Mouse (Mus musculus) retina, adult 2 months (tissue): ENCODE data around the gene Pde1c.

Experiments used
- DNase-seq: peaks from one replicate; pipeline ENCODE4 v3.0.0-alpha.2; 2012; ENCODE audit warnings: low read depth, low spot score

The Pde1c gene

DNA sequence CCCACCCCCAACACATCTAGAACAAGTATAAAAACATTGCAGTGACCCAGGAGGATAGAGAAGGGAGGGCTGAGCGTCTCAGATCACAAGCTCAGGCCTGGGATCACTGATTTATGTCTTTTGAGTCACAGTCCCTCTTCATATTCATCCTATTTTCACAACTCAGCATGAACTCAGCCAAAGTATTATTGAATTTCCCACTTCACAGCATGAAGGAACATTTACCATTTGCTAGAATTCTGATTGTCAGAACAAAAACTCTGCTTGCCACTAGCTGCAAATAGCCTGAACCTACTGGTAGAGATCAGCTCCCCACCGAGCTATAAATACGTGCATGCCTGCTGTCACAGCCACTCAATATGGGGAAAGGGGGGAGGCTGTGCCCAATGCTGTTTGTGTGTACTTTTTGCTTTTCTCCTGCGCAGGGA is 492.5 kb downstream of the Pde1c start:
- DNase-seq: no peak

DNA sequence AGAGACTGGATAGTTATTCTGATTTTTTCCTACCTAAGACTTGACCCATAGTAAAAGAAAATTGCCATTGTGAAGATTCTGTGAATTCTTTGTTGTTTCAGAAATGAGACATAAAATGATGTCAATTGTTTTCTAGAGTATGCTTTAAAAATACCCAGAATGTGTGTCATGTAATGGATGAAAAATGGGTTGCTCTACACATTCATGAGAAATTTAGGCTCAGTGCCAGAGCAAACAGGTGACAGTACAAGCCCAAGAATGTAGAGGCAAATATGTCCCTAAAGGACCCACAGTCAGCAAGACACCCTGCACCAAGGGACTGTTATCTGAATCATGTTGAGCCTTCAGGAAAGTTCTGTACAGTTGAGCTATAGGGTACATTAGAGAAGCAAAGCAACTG is 500.4 kb downstream of the Pde1c start:
- no peak for DNase-seq

DNA sequence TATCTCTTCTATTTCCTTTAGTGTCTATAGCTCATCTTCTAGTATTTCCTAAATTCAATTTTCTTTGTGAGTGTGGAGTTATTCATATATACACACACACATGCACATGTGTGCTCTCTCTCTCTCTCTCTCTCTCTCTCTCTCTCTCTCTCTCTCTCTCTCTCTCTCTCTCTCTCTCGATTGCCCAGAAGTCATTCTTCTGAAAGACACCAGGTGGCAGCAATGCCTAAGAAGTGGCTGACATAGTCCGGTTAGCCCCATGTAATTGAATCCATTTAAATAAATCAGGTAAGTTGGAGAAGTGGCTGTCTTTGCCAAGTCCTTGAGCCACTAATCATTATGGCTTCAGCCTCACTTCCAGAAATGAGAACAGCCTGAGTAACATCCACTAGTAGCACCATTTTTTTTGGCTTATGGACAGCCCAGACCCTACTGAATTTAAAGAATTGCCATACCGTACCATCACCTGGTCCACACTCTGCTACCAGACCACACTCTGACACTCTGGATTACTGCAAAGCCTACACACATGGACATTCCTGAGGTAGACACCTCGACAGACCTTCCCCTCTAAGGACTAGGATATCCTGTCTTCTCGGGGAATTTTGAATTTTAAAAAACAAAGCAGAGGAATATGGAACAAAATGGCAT is 502.1 kb downstream of the Pde1c start:
- DNase-seq: peak; percentile 16

DNA sequence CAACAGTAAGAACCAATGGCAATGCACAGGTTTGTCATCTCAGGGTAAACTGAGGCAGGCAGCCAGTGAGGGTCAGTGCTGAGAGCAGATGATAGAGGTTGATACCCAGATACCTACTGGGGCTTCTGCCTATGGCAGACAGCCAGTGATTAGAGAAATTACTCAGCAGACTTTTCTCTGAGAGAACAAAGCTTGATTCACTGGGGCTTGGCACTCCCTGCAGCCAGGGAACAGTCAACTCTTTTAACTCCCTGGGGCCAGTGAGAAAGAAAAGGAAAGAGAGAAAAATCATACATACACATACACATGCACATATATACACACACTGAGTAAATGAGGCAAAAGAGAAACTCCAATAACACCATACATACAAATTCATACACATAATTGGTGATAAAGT is 505.2 kb downstream of the Pde1c start:
- DNase-seq: no peak

GRCm38 (mm10) chr6:56049104-56049503 is 519.8 kb downstream of the Pde1c start:
- peak; percentile 16 for DNase-seq

- no peak for DNase-seq
Measured at GRCm38 (mm10) chr6:56048580-56048979, 520.3 kb downstream of the Pde1c start.

DNA sequence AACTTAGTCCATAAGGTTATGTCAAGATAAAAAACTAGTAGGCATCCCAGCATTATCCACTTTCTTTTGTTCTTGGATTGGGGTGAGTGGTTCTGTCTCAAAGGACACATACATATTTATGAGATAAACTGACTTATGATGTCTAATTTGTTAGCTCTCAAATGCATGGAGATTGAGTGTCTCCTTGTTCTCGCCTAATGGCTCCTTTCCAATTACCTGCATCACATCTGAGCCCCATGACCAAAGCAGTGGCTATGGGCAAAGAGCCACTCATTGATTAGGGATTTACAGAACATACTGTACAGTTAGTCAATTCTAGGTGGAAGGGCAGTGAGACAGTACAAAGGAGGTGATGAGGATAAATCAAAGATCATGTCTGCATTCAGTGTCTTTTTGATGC is 524.2 kb downstream of the Pde1c start:
- DNase-seq: no peak

DNA sequence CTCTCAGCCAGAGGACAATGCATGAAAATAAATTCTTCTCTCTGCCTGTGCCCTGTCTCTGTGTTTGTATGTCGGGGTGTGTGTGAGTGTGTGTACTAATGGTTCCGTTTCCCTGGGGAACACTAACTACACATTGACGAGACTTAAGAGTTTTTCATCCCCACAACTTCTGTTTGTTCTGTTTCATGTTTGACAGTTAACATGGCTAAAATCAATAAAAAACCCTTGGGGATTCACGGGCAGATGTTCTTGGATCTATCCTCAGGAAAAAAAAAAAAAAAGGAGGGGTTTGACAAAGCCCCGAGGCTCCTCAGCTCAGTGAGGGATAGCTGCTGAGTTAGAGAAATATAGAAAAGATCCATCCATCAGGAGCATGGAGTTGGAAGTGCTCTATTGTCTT is 524.6 kb downstream of the Pde1c start:
- no peak for DNase-seq

DNA sequence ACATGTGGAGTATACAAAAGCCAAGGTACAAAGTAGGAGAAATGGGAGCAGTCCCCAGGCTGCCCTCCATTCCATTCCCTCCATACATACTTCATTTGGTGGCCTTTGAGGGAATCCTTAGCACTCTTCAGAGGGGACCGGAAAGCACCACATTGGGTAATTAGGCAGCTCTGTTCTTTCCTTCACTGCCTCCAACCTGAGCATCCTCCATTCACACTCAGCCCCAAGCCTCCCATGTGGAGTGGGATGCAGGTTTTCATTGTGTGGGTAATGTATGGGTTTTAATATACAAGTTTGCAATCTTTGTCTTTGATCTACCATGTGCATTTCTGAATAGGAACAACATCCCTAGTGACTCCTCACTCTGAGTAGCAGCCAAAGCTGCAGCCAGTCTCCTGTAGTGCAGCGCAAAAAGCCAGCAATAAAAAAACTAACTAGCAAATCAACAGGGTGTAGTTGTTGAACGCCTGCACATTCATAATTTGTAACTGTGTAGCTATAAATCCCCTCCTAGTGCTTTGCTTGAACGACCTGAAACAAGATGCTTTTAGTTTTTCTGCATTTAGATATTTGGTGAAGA is 529.3 kb downstream of the Pde1c start:
- no peak for DNase-seq

DNA sequence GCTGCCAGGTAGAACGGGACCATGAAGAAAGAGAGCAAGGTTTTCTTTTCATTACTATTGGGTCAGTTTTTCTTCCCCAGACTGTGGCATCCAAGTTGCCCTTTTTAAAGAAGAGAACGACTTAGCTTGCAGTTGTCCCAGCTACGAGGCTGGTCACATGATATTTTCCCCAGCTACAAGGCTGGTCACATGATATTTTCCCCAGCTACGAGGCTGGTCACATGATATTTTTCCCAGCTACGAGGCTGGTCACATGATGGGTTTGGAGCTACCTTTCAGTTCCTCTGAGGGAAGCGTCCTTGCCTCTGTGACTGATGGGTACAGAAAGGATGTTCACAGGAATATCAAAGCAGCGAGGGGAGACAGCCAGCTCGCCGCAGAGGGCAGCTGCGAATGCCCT is 533.8 kb downstream of the Pde1c start:
- no peak for DNase-seq

DNA sequence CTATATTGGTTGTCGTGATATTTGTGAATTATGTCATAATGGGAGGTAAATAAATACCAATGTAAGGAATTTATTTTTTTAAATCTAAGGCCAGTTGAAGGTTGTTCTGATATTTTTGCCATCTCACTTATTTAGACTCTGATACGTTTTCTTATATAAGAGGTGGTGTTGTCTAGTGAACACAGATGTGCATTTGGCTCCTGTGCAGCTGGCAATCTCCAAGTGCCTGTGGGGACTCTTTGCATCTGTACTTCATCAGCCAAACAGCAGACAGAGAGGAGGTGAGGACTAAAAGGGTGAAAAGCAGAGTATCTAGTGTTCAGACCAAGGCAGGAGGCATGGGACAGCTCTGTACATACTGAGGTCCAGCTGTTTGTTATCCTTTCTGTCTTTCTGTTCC is 536.7 kb downstream of the Pde1c start:
- DNase-seq: no peak

GRCm38 (mm10) chr6:56029986-56030385 is 538.9 kb downstream of the Pde1c start:
- no peak for DNase-seq

GRCm38 (mm10) chr6:56027966-56028365 is 540.9 kb downstream of the Pde1c start:
- no peak for DNase-seq

DNA sequence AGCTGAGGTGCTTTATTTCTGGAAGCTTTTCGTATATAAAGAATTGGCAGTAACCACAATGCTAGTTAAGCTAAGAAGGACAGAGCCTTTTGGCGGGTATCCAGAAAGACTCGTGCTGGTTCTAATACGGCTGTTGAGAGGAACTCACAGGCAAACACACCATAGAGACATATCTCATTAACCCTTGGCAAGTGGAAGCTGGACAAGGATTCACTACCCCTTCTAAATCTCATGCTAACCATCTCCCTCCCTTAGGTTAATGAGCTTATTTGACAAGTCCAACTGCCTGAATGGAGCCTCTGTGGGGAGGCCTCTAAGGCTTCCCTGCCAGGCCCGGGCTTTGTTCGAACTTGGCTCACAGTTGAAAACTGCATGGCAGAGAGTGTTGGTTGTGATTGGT is 541.6 kb downstream of the Pde1c start:
- DNase-seq: no peak

GRCm38 (mm10) chr6:56025533-56025932 is 543.4 kb downstream of the Pde1c start:
- DNase-seq: no peak
